8 mouse cellular contexts compared by ENCODE assay signal in the genomic region with DNA sequence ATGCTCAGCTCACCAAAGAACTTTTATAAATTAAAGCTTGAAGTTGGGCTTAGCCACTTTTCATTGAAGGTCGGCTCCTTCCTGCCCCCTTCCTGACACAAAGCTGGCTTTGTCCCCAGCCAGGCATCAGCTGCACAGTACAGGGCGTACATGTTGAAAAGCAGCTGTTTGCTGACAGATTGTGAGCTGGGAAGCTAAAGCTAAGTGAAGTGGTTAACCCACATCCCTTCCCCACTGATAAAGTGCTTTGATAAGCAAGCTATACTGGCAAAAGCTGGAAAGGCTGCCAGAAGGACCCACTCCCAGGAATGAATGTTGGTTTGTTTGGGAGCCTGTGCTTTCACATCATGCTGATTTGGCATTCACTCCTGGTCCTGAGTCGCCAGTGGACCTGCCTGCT.
DNase-seq lines count a peak whose midpoint lies in the region; ATAC-seq and TF ChIP-seq lines count a peak whose summit lies in the region.

No protein-coding gene starts in this region.

- no peaks in the 10 kb centered on the region for H3K36me3 ChIP-seq in liver, postnatal 0 days (replicated peaks; ENCODE audit: insufficient read depth, low read length)
- no peaks in the 10 kb centered on the region for H3K36me3 ChIP-seq in stomach, embryonic 15.5 days

- DNase-seq in MEL-GATA-1-ER (ENCODE audit: extremely low read depth, low read depth): peak; percentile 37
- peak; percentile 39 for DNase-seq in embryo, embryonic 9.5 days (ENCODE audit: extremely low spot score)
- peak; percentile 48 to 55 for DNase-seq in heart, postnatal 10 days
- no peak for DNase-seq in liver, postnatal 0 days
- DNase-seq in gastrocnemius, postnatal 10 days: no peak
- DNase-seq in cerebellum, postnatal 4 days (ENCODE audit: low spot score in 2 of 2): no peak
- no peak for DNase-seq in spleen, postnatal 36 days (ENCODE audit: low spot score in 2 of 2)

- H3K4me3 ChIP-seq in liver, postnatal 0 days (ENCODE audit: low read depth, low read length): no peak overlapping the region
- no peak overlapping the region for H3K4me3 ChIP-seq in stomach, embryonic 15.5 days (replicated peaks)

- H3K27ac ChIP-seq in liver, postnatal 0 days (ENCODE audit: low read depth): no peak overlapping the region
- no peak overlapping the region for H3K27ac ChIP-seq in stomach, embryonic 15.5 days

- H3K27me3 ChIP-seq in liver, postnatal 0 days (ENCODE audit: insufficient read depth, low read length): no peaks in the 10 kb centered on the region
- H3K27me3 ChIP-seq in stomach, embryonic 15.5 days (replicated peaks): no peaks in the 10 kb centered on the region

- WGBS in liver, postnatal 0 days (ENCODE audit: insufficient replicate concordance): 23% methylated on average over 3 of the region's 3 CpGs
- WGBS in stomach, embryonic 15.5 days: 12% methylated on average over 3 of the region's 3 CpGs

- TF ChIP-seq CTCF in liver, postnatal 0 days (IDR thresholded peaks at IDR 0.05; ENCODE audit: low read depth): no peak

- TF ChIP-seq EP300 in liver, postnatal 0 days (IDR thresholded peaks at IDR 0.05; ENCODE audit: low read depth): no peak

- no peak overlapping the region for H3K9ac ChIP-seq in liver, postnatal 0 days (replicated peaks)
- H3K9ac ChIP-seq in stomach, embryonic 15.5 days: no peak overlapping the region

- no peaks in the 10 kb centered on the region for H3K9me3 ChIP-seq in liver, postnatal 0 days (ENCODE audit: low read length)
- H3K9me3 ChIP-seq in stomach, embryonic 15.5 days: no peaks in the 10 kb centered on the region

- H3K4me2 ChIP-seq in liver, postnatal 0 days (ENCODE audit: low read depth, low read length): no peak overlapping the region
- no peak overlapping the region for H3K4me2 ChIP-seq in stomach, embryonic 15.5 days

- ATAC-seq in liver, postnatal 0 days: 0 out of 2 replicates have a peak, but pooled peaks have one; percentile 21
- ATAC-seq in stomach, embryonic 15.5 days (ENCODE audit: insufficient read depth, low FRiP score, low read depth): peak; percentile 93

- no peaks in the 10 kb centered on the region for H3K4me1 ChIP-seq in liver, postnatal 0 days (ENCODE audit: insufficient read depth)
- H3K4me1 ChIP-seq in stomach, embryonic 15.5 days: no peaks in the 10 kb centered on the region

- intact Hi-C loops in heart, postnatal 10 days (cut with DNase I): no loop called here

Comparison
In these comparisons a context has a peak if more than half of its experiments do, and no peak if none do; other contexts are left out.
1. DNase-seq: peak in MEL-GATA-1-ER (single experiment), embryo, embryonic 9.5 days (single experiment) and heart, postnatal 10 days (2 of 2); none in liver, postnatal 0 days (single experiment), gastrocnemius, postnatal 10 days (single experiment), cerebellum, postnatal 4 days (0 of 2) and spleen, postnatal 36 days (0 of 2).